Mouse (Mus musculus) left cerebral cortex, adult 2 months (tissue): ENCODE results near the gene Cd200. TPM values are rescaled to one million over a fixed set of nuclear protein-coding genes. Genes with fewer than 3 reads are reported as not detected.
"Not testable (repeated sequence)": the region's sequence is repeated elsewhere in the genome, so short reads cannot be mapped to it uniquely, and the experiment has no call there.

ENCODE experiments used
- DNase-seq, 2 experiments: peaks; one replicate each; pipeline ENCODE4 v3.0.0; 2021 to 2022; ENCODE audit warnings: low spot score in 2 of 2, mixed read lengths in 1 of 2; ENCODE audit errors: extremely low spot score in 1 of 2
- H3K27ac ChIP-seq: fragments of 200-600 bp; 2 replicates; pipeline ENCODE4 v1.8.1; 2022
- H3K4me3 ChIP-seq: fragments of 200-600 bp; 2 replicates; pipeline ENCODE4 v1.8.1; 2022
- CTCF ChIP-seq: fragments of 200-600 bp; IDR thresholded peaks from 2 replicates; pipeline ENCODE4 v1.8.1; 2022; ENCODE audit warnings: antibody characterized with exemption, mild to moderate bottlenecking, moderate library complexity
- intact Hi-C: fragments of 180-260 bp; cut with DNase I; formaldehyde crosslinking; loops from one replicate; pipeline ENCODE4 v1.15.1; 2025
- total RNA-seq, 2 experiments: library from RNA; stranded (reverse); gene quantifications; 2 replicates each; pipeline ENCODE4 v1.2.3; 2021

Gene Cd200
- total RNA-seq, 2 experiments from 2014 or later = 96.4 to 107 TPM

DNA sequence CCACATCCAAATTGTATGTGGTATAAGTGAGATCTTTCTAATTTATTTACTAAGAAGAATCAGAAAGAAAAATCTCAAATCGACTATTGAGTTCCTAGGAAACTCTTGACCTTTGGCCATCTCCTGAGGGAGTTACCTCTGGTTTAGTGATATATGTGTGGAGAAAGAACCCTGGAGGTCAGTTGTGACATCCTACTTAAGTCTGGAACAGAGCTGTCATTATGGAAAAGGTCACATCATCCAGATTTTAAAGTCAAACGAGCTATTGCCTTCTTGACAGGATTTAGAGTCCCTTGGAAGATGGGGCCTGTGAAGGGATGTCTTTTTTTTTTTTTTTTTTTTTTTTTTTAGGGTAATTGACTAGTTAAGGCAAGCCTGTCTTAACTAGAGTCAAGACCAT is 32.0 kb downstream of the Cd200 start:
- Histone ChIP-seq H3K4me3 (no peak overlapping the region), H3K27ac (no peak overlapping the region)
- no peak for TF ChIP-seq CTCF
- DNase-seq = no peak
- intact Hi-C loops = no loop called here

- H3K27ac ChIP-seq = no peak overlapping the region
- intact Hi-C loops = no loop called here
- no peak for DNase-seq
- no peak overlapping the region for H3K4me3 ChIP-seq
- no peak for TF ChIP-seq CTCF
Measured at GRCm38 (mm10) chr16:45376294-45376693, 32.6 kb downstream of the Cd200 start.

GRCm38 (mm10) chr16:45375506-45376225 is 33.2 kb downstream of the Cd200 start:
- intact Hi-C loops = no loop called here
- Histone ChIP-seq H3K4me3 (no peak overlapping the region), H3K27ac (no peak overlapping the region)
- DNase-seq = no peak
- no peak for TF ChIP-seq CTCF

DNA sequence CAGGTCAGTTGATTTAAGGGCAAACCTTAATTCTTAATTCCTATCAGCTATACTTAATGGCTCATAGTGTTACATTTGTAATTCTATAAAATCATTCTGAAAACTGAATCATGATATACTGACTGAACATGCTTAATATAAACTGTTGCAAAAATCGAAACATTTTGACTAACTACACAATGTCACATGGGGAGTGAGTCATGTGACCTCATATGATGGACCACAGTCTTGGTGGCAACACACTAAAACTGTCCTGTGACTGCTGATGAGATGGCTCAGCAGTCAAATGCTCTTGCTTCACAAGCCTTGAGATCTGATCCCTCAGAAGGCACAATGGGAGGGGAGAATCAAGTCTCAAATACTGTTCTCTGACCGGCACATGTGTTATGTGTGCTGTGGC is 34.8 kb downstream of the Cd200 start:
- no peak for DNase-seq
- Histone ChIP-seq H3K4me3 (no peak overlapping the region), H3K27ac (no peak overlapping the region)
- intact Hi-C loops = no loop called here
- TF ChIP-seq CTCF = no peak

- TF ChIP-seq CTCF = no peak
- H3K27ac ChIP-seq = no peak overlapping the region
- DNase-seq = no peak
- no peak overlapping the region for H3K4me3 ChIP-seq
- intact Hi-C loops = no loop called here
Measured at GRCm38 (mm10) chr16:45371076-45371475, 37.8 kb downstream of the Cd200 start.

DNA sequence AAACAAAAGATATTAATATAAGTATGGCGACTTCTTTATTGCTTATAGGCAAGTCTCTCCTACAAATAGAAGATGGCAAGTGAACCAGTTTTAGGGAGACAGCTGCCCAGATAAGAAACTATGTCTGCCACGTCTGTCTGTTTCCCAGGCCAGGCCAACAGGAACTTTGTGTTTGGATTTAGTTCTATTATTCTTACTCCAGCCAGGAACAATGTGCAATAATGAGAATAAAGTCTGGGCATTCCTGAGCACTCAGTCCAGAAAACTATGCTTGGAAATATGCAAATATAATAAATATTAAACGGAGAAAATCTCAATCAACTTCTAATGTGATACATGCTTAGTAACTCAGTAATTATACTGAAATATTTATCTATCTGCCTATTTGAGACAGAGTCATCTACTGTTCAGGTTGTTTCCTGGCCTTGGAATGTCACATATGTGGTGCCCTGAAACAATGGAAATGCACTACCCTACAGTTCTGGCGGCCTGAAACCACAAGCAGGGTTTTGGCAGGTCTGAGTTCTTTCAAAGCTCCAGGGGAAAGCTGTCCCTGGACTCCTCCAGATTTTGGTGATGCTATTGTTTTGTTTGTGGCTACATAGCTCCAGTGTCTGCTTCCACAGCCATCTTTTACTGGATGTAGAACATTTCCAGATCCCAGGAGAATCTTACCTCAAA is 39.4 kb downstream of the Cd200 start:
- DNase-seq = no peak
- Histone ChIP-seq H3K4me3 (no peak overlapping the region), H3K27ac (no peak overlapping the region)
- TF ChIP-seq CTCF = no peak
- intact Hi-C loops = no loop called here

- intact Hi-C loops = no loop called here
- no peak overlapping the region for H3K4me3 ChIP-seq
- no peak for TF ChIP-seq CTCF
- no peak for DNase-seq
- H3K27ac ChIP-seq = no peak overlapping the region; the same call in 1 of the 2 replicates
Measured at GRCm38 (mm10) chr16:45366111-45366510, 42.7 kb downstream of the Cd200 start.

DNA sequence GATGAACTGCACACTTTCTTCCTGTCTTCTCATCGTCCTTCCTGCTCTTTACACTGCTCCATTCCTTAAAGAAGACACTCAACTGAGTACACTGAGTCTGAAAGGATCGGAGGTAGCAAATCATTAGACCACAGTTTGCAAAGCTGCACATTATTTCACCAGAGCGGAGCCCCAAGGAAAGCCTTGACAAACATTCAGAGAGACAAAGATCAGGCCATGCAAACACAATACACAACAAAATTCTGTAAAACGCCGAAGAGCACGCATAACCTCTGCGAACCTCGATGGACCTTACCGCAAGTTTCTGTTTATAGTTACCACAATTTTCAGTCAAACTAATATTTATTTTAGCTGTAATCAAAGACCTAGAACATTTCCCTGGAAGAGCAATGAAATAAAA is 43.5 kb downstream of the Cd200 start:
- no peak overlapping the region for H3K27ac ChIP-seq
- H3K4me3 ChIP-seq = no peak overlapping the region
- intact Hi-C loops = no loop called here
- DNase-seq = no peak
- TF ChIP-seq CTCF = no peak

DNA sequence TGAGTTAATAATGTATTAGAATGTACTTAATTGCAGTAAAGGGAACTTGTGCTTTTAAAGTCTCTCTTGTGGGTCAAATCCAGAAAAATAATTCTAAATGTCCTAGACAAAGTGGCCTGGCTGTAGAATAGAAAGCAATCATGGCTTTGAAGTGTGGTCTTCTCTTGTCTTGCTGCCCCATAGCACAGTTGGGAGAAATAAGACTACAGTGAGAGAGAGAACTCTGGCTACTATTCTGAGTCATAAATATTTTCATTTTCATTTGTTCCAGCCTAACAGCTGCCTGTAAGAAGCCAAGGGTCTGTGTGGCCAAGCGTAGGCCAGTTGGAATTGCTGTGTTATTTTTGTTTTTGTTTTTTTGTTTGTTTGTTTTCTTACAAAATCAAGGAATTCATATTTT is 44.2 kb downstream of the Cd200 start:
- Histone ChIP-seq H3K27ac (no peak overlapping the region), H3K4me3 (no peak overlapping the region)
- no peak for TF ChIP-seq CTCF
- intact Hi-C loops = no loop called here
- DNase-seq = no peak

DNA sequence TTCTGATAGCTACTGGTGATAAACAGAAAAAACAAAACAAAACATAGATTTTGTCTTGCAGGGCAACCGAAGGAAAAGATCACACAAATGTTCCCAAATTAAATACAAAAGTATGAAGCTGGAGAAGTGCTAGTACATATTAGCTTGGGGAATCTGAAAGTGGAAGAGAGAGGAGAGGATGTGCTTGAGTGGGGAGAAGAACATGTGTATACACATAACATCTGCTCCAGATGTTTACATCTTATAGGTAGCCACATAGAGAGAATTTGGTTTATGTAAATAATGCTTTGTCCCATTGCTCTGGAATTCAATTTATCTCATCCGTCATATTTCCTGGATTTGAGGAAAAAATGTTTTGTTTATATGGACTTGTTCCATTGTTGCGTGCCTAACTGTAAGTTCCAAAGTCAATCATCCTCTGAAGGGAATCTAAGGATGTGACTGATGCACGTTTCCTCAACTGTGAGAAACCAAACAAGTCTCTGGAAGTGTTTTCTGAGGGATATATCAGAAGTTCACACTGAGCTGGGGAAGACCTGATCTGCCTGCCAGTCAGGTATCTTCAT is 45.3 kb downstream of the Cd200 start:
- Histone ChIP-seq H3K4me3 (no peak overlapping the region), H3K27ac (no peak overlapping the region)
- intact Hi-C loops = no loop called here
- TF ChIP-seq CTCF = no peak
- no peak for DNase-seq

DNA sequence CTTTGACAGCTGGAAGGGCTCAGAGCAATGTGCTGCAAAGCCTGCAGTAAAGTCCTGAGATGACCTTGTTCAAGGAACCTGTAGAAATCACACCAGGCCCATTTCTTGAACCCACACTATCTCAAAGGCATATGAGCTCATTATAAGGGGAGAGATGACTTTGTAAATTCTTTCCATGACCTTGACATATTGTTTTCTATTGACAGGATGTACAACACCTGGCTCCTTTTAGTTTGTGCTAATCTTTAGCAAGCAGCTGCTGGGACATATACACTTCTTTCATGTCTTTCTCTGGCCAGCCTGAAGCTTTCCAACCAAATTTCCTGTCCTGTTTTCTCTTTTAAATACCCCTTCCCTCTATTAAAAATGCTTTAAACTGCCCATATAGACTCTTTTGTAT is 47.4 kb downstream of the Cd200 start:
- H3K4me3 ChIP-seq = no peak overlapping the region
- intact Hi-C loops = no loop called here
- H3K27ac ChIP-seq = no peak overlapping the region
- no peak for DNase-seq
- TF ChIP-seq CTCF = no peak

DNA sequence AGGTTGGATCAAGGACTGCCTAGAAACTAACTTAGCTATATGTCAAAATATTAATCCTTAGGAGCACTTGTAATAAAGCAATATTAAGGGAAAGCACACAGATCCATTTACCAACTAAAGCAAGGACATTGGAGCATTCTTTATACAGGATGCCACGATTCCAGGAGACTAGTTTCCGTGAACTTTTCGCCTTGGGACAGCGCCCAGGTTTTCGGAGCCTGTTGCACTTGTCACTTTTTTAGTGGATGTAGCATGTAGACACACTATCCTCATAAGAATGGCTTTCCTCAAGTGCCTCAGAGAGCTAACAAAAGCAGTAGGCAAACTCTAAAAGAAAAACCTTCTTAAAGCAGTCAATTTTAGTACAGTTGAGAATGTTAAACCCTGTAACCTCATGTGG is 50.4 kb downstream of the Cd200 start:
- intact Hi-C loops, H3K4me3 ChIP-seq, DNase-seq, H3K27ac ChIP-seq: not testable (repeated sequence)
